ENCODE assay signal across 29 mouse cellular contexts in genomic region chr14:116945975-116946374, GRCm38 (mm10). TPM values are rescaled to one million over a fixed set of nuclear protein-coding genes. Genes with fewer than 3 reads are reported as not detected.
DNase-seq lines count a peak whose midpoint lies in the region; ATAC-seq and TF ChIP-seq lines count a peak whose summit lies in the region.
"Had no signal": no experiment of that assay in that cellular context is flagged by ENCODE, and none has a peak within 500 bp of the region (broad histone marks: within the 10 kb centered on the region; RNA-seq: fewer than 3 reads in every experiment).

No protein-coding gene starts in this region.

- TF ChIP-seq POLR2A in liver, adult 2 months (IDR thresholded peaks at IDR 0.05; ENCODE audit: extremely low read depth, insufficient read depth, low read length) = no peak

- peaks cover 6% of the 10 kb centered on the region; the same call in 1 of the 2 replicates for H3K9me3 ChIP-seq in kidney, embryonic 16.5 days (ENCODE audit: low read length)
- no peaks in the 10 kb centered on the region for H3K9me3 ChIP-seq in liver, embryonic 12.5 days (replicated peaks)
- H3K9me3 ChIP-seq in liver, embryonic 15.5 days (replicated peaks) = 0 out of 2 replicates have a peak, but pooled peaks cover 2% of the 10 kb centered on the region
- H3K9me3 ChIP-seq in liver, embryonic 16.5 days (replicated peaks; ENCODE audit: control insufficient read depth, low read length) = no peaks in the 10 kb centered on the region
- H3K9me3 ChIP-seq: embryonic facial prominence, embryonic 12.5 days; embryonic facial prominence, embryonic 15.5 days had no signal

- no peaks in the 10 kb centered on the region for H3K79me2 ChIP-seq in liver, adult 2 months (ENCODE audit: control insufficient read depth, insufficient read depth, low read length)

- H3K27me3 ChIP-seq in kidney, embryonic 16.5 days (ENCODE audit: insufficient read depth, low read length) = no peaks in the 10 kb centered on the region
- no peaks in the 10 kb centered on the region for H3K27me3 ChIP-seq in liver, adult 2 months (ENCODE audit: control insufficient read depth, insufficient read depth, low read length)
- no peaks in the 10 kb centered on the region for H3K27me3 ChIP-seq in liver, embryonic 12.5 days (replicated peaks)
- no peaks in the 10 kb centered on the region for H3K27me3 ChIP-seq in liver, embryonic 15.5 days
- no peaks in the 10 kb centered on the region for H3K27me3 ChIP-seq in liver, embryonic 16.5 days (ENCODE audit: control insufficient read depth, insufficient read depth, low read depth, low read length)
- H3K27me3 ChIP-seq: embryonic facial prominence, embryonic 12.5 days; embryonic facial prominence, embryonic 15.5 days; heart, embryonic 13.5 days had no signal

- WGBS in kidney, embryonic 16.5 days = 56% methylated on average over 6 of the region's 6 CpGs
- 23% methylated on average over 6 of the region's 6 CpGs for WGBS in liver, adult 2 months
- WGBS in liver, embryonic 12.5 days (ENCODE audit: insufficient replicate concordance) = 68% methylated on average over 6 of the region's 6 CpGs
- WGBS in liver, embryonic 15.5 days (ENCODE audit: insufficient replicate concordance) = 45% methylated on average over 6 of the region's 6 CpGs
- WGBS in liver, embryonic 16.5 days (ENCODE audit: insufficient replicate concordance) = 49% methylated on average over 6 of the region's 6 CpGs

- ATAC-seq in kidney, embryonic 16.5 days (ENCODE audit: low FRiP score, low TSS enrichment) = peak; percentile 41
- no peak for ATAC-seq in liver, embryonic 12.5 days
- ATAC-seq in liver, embryonic 15.5 days (ENCODE audit: insufficient read depth) = peak; percentile 47; the same call in 1 of the 2 replicates
- ATAC-seq in liver, embryonic 16.5 days (ENCODE audit: low read depth) = peak; percentile 74
- ATAC-seq in frontal cortex, adult (ENCODE audit: low TSS enrichment) = no peak
- ATAC-seq: CD4-positive, CD25-positive, alpha-beta regulatory T cell, adult 4 months; forebrain, embryonic 14.5 days; forebrain, postnatal 0 days had no signal

- H3K4me1 ChIP-seq in kidney, embryonic 16.5 days (ENCODE audit: insufficient read depth, low read length) = peaks cover 9% of the 10 kb centered on the region
- peaks cover 3% of the 10 kb centered on the region; the same call in 1 of the 2 replicates for H3K4me1 ChIP-seq in liver, adult 2 months (ENCODE audit: control insufficient read depth, insufficient read depth, low read length)
- no peaks in the 10 kb centered on the region for H3K4me1 ChIP-seq in liver, embryonic 12.5 days
- H3K4me1 ChIP-seq in liver, embryonic 15.5 days (replicated peaks) = no peaks in the 10 kb centered on the region
- H3K4me1 ChIP-seq in liver, embryonic 16.5 days (ENCODE audit: control insufficient read depth, low read depth, low read length) = no peaks in the 10 kb centered on the region
- H3K4me1 ChIP-seq: embryonic facial prominence, embryonic 12.5 days; embryonic facial prominence, embryonic 15.5 days; heart, embryonic 10.5 days; heart, embryonic 13.5 days had no signal

- no peak overlapping the region for H3K9ac ChIP-seq in kidney, embryonic 16.5 days (replicated peaks; ENCODE audit: low read length)
- no peak overlapping the region for H3K9ac ChIP-seq in liver, adult 2 months (ENCODE audit: low read depth, low read length)
- no peak overlapping the region for H3K9ac ChIP-seq in liver, embryonic 12.5 days
- no peak overlapping the region for H3K9ac ChIP-seq in liver, embryonic 15.5 days
- no peak overlapping the region for H3K9ac ChIP-seq in liver, embryonic 16.5 days (ENCODE audit: low read depth, low read length)
- H3K9ac ChIP-seq: embryonic facial prominence, embryonic 12.5 days; embryonic facial prominence, embryonic 15.5 days; forebrain, postnatal 0 days; heart, embryonic 13.5 days had no signal

- DNase-seq in kidney, adult 11 months = no peak
- DNase-seq in liver, adult 2 months (ENCODE audit: extremely low read depth, low read depth, low spot score) = peak; percentile 9
- DNase-seq in gastrocnemius, adult 8-10 months (ENCODE audit: low spot score in 2 of 2) = no peak
- DNase-seq: adrenal gland, adult 2 months; adrenal gland, postnatal 14 days; cerebellum, adult 11 months; cerebellum, adult 2 months; cerebellum, adult 9-11 months; cerebellum, postnatal 25 days; forebrain, postnatal 0 days; gastrocnemius, postnatal 10 days; gastrocnemius, postnatal 36 days; heart, adult 2 months; heart, postnatal 14 days; heart, postnatal 4 days had no signal

- TF ChIP-seq CTCF in liver, adult 2 months (IDR thresholded peaks at IDR 0.05; ENCODE audit: low read depth, low read length) = no peak

- H3K27ac ChIP-seq in kidney, embryonic 16.5 days (ENCODE audit: low read length) = no peak overlapping the region
- no peak overlapping the region for H3K27ac ChIP-seq in liver, adult 2 months (replicated peaks; ENCODE audit: insufficient read depth, low read depth, low read length)
- no peak overlapping the region for H3K27ac ChIP-seq in liver, embryonic 12.5 days
- 0 out of 2 replicates have a peak overlapping the region, but pooled peaks have one; percentile 16 for H3K27ac ChIP-seq in liver, embryonic 15.5 days (replicated peaks)
- no peak overlapping the region; the same call in 1 of the 2 replicates for H3K27ac ChIP-seq in liver, embryonic 16.5 days (ENCODE audit: low read length)
- H3K27ac ChIP-seq: embryonic facial prominence, embryonic 12.5 days; embryonic facial prominence, embryonic 15.5 days; heart, adult 2 months; heart, embryonic 10.5 days; heart, embryonic 13.5 days had no signal

- H3K4me3 ChIP-seq in kidney, embryonic 16.5 days (ENCODE audit: low read length) = no peak overlapping the region
- no peak overlapping the region for H3K4me3 ChIP-seq in liver, adult 2 months (ENCODE audit: insufficient read depth, low read depth, low read length)
- H3K4me3 ChIP-seq in liver, embryonic 12.5 days = no peak overlapping the region
- no peak overlapping the region for H3K4me3 ChIP-seq in liver, embryonic 15.5 days (replicated peaks)
- H3K4me3 ChIP-seq in liver, embryonic 16.5 days (ENCODE audit: low read depth, low read length) = no peak overlapping the region
- H3K4me3 ChIP-seq: embryonic facial prominence, embryonic 12.5 days; embryonic facial prominence, embryonic 15.5 days; heart, adult 2 months; heart, embryonic 10.5 days; heart, embryonic 13.5 days had no signal

- H3K36me3 ChIP-seq in kidney, embryonic 16.5 days (ENCODE audit: insufficient read depth, low read length) = peaks cover 19% of the 10 kb centered on the region; the same call in 1 of the 2 replicates
- H3K36me3 ChIP-seq in liver, adult 2 months (ENCODE audit: control insufficient read depth, insufficient read depth, low read length) = no peaks in the 10 kb centered on the region
- H3K36me3 ChIP-seq in liver, embryonic 12.5 days = no peaks in the 10 kb centered on the region
- no peaks in the 10 kb centered on the region for H3K36me3 ChIP-seq in liver, embryonic 15.5 days (replicated peaks)
- no peaks in the 10 kb centered on the region for H3K36me3 ChIP-seq in liver, embryonic 16.5 days (ENCODE audit: control insufficient read depth, insufficient read depth)

- H3K4me2 ChIP-seq in kidney, embryonic 16.5 days (replicated peaks; ENCODE audit: low read depth, low read length) = no peak overlapping the region
- no peak overlapping the region for H3K4me2 ChIP-seq in liver, embryonic 12.5 days
- peak overlapping the region; percentile 34; the same call in 1 of the 2 replicates for H3K4me2 ChIP-seq in liver, embryonic 15.5 days
- peak overlapping the region; percentile 15; the same call in 1 of the 2 replicates for H3K4me2 ChIP-seq in liver, embryonic 16.5 days (ENCODE audit: low read depth, low read length)
- H3K4me2 ChIP-seq: embryonic facial prominence, embryonic 12.5 days; embryonic facial prominence, embryonic 15.5 days; heart, embryonic 13.5 days had no signal

RNA-seq across cellular contexts. Expression of gene Gpc6, which starts 20.9 kb away (rescaled TPM):
- polyA plus RNA-seq in kidney, embryonic 16.5 days (2015; fragmentation: Nextera tagmentation; extraction: Ambion mirVana) = 62.7 and 68.5 TPM in 2 replicates
- 2.6 and 4.0 TPM in 2 replicates for total RNA-seq in liver, adult 2 months (2014; rRNA removed)
- polyA plus RNA-seq in liver, adult 2 months (2012; rRNA removed) = 0.41 and 0.88 TPM in 2 replicates
- 8.2 and 8.4 TPM in 2 replicates for polyA plus RNA-seq in liver, embryonic 12.5 days (2016; fragmentation: Nextera tagmentation; extraction: Ambion mirVana)
- 3.4 and 4.5 TPM in 2 replicates for polyA plus RNA-seq in liver, embryonic 15.5 days (2015; fragmentation: Nextera tagmentation; extraction: Ambion mirVana)
- 4.0 and 4.4 TPM in 2 replicates for polyA plus RNA-seq in liver, embryonic 16.5 days (2015; fragmentation: Nextera tagmentation; extraction: Ambion mirVana)
- total RNA-seq in gastrocnemius, adult 8-10 months (2022) = 1 to 10 TPM; 1.1 to 3.0 (median 1.2) TPM
- total RNA-seq: common myeloid progenitor, adult 5-6 weeks; granulocyte monocyte progenitor cell, adult 5-6 weeks; MEL had no signal

Comparison
In these comparisons a context has a peak if more than half of its experiments do, and no peak if none do; other contexts are left out.
1. ATAC-seq: peak in kidney, embryonic 16.5 days (single experiment), liver, embryonic 15.5 days (single experiment) and liver, embryonic 16.5 days (single experiment); none in liver, embryonic 12.5 days (single experiment) and frontal cortex, adult (single experiment).
2. H3K4me2 ChIP-seq: peak in liver, embryonic 15.5 days (single experiment) and liver, embryonic 16.5 days (single experiment); none in kidney, embryonic 16.5 days (single experiment) and liver, embryonic 12.5 days (single experiment).